Mouse (Mus musculus) ovary, adult 10 weeks (tissue): ENCODE measurements around the gene Serpinb9c. TPM values are rescaled to one million over a fixed set of nuclear protein-coding genes. Genes with fewer than 3 reads are reported as not detected.

Experiments
- polyA plus RNA-seq: library from polyadenylated mRNA; stranded (reverse); fragments of 350-450 nt; fragmentation: Illumina TruSeq; extraction: RNeasy Lipid Tissue Mini Kit (QIAGEN cat#74804); gene quantifications from one replicate; pipeline ENCODE4 v1.2.3, GENCODE M21; 2014

Serpinb9c gene
- not detected for polyA plus RNA-seq

DNA sequence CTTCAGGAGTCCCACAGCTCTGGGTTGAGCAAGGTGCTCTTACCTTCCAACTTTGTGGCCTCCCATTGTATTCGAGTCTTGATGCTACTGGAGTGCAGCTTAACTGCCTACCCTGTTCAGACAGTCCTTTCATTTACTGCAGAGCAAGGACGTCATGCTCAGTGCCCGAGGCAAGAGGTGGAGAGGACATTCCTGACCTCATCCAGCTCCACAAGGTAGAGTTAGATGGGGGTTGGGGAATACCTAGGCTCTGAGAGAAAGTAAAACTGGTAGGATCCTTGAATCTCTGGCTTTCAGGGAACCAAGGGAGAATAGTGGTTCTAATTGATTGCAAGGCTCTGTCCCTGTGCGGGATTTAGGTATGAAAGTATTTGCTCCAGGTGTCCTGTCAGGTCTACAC is at the start of gene Serpinb9c:
Gene Serpinb9c, minus strand, starts transcription at position 101 of the 400 bp plus-strand sequence.

GRCm38 (mm10) chr13:33192659-33193058 is 33.1 kb upstream of the Serpinb9c start, which contains the start of gene Serpinb9d:
Serpinb9d (plus strand) TSS chr13:33192959.

Other genes with a start within 250 kb of the Serpinb9c start
- 297 TPM for gene Serpinb6b, start 194.5 kb downstream of the Serpinb9c start, polyA plus RNA-seq
- 132 TPM for gene Serpinb9, start 156.5 kb downstream of the Serpinb9c start, polyA plus RNA-seq
- 1.6 TPM for gene Serpinb9b, start 132.3 kb downstream of the Serpinb9c start, polyA plus RNA-seq
- 1.3 TPM for gene Serpinb1b, start 81.2 kb downstream of the Serpinb9c start, polyA plus RNA-seq
- gene Serpinb9d, start 33.2 kb upstream of the Serpinb9c start, polyA plus RNA-seq: not detected
- gene Serpinb9e, start 89.9 kb upstream of the Serpinb9c start, polyA plus RNA-seq: not detected
- not detected for gene Serpinb9f, start 164.3 kb upstream of the Serpinb9c start, polyA plus RNA-seq
- gene Gm11397, start 236.0 kb upstream of the Serpinb9c start, polyA plus RNA-seq: not detected